Mouse (Mus musculus): ENCODE measurements around the gene Vmn2r15. TPM values are rescaled to one million over a fixed set of nuclear protein-coding genes. Genes with fewer than 3 reads are reported as not detected.
A peak's percentile ranks its signal among the peaks of the same experiment; 100 is the strongest.

Gene Vmn2r15
- total RNA-seq (2021), result not detected
- long read RNA-seq, experiment 1, result 0 reads
- long read RNA-seq, experiment 2, result 0 reads

DNA sequence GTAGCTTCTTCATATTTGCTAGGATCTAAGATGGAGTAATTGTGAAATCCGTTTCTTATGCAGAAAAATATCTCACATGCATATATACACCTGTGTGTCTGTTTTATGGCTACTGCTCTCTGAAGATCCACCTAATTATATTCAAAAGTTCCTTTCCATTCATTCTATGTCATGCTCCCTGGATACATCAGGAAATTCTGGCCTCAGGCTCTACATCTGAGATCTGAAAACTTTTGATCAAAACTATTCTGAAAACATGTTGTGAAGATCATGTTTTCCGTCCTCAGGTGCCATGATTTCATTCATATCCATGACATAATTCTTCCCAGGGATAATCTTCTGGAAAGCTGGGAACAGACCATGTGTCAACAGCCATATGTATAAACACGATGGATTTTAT, at the start of gene Vmn2r15:
Gene Vmn2r15, minus strand, starts transcription at position 101 of the 400 bp plus-strand sequence.
- no peak for DNase-seq

DNA sequence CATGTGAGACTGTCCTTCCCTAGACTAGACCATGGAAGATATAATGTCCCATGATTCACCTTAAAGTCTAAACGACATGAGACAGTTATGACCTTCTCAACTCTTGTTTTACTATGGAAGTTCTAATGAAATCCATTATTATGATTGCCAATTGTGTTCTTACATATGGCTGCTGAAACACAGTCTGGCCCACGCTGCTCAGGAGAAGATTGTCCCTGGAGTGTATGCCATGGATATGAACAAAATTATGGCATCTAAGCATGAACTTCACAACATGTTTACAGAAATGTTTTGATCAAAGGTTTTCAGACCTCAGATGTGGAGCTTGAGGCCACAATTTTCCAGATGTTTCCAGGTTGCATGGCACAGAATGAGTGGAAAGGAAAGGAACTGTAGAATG, 32.4 kb upstream of the Vmn2r15 start, which contains the start of gene Vmn2r16:
Gene Vmn2r16, plus strand, starts transcription at position 301 of the 400 bp plus-strand sequence.
- DNase-seq, result no peak

DNA sequence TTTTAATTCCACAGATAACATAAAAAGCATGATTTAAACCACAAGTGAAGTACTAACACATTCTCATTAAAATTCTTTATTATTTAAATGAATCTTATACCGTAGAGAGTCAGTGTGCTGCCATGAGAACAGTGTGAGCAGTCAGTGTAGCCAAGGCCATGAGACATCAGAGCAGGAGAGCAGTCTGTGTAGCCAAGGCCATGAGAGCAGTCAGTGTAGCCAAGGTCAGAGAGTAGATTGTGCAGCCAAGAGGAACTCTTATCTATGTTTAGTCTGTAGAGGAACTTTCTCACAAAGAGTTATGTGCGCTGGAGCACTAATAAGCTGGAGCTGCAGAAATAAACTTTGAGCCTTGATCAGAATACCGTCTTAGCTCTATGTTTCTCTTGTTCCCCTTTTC, 2.8 kb downstream of the Vmn2r15 start:
- DNase-seq, result peak; percentile 58 to 63

Other genes starting within 250 kb of the Vmn2r15 start
- gene Vmn2r11, start 238.1 kb downstream of the Vmn2r15 start, total RNA-seq (2021), result not detected
- gene Vmn2r12, start 199.7 kb downstream of the Vmn2r15 start, total RNA-seq (2021), result not detected
- gene Vmn2r13, start 105.4 kb downstream of the Vmn2r15 start, total RNA-seq (2021), result under 1 TPM in 1 of 2 experiments, not detected in 1; 0.16 TPM
- gene Vmn2r14, start 72.9 kb downstream of the Vmn2r15 start, total RNA-seq (2021), result under 1 TPM in 1 of 2 experiments, not detected in 1; 0.07 TPM
- gene Vmn2r16, start 32.5 kb upstream of the Vmn2r15 start, total RNA-seq (2021), result not detected
- gene Vmn2r17, start 122.0 kb upstream of the Vmn2r15 start, total RNA-seq (2021), result not detected

Data from adrenal gland, postnatal 36 days (tissue).